Mouse (Mus musculus): ENCODE data around the gene Gm13276. TPM values are rescaled to one million over a fixed set of nuclear protein-coding genes. Genes with fewer than 3 reads are reported as not detected.
"Not testable (repeated sequence)": the region's sequence is repeated elsewhere in the genome, so short reads cannot be mapped to it uniquely, and the experiment has no call there.

Gene Gm13276
- total RNA-seq, 2 experiments from 2014 or later, result not detected

GRCm38 (mm10) chr4:88805761-88806160 is 20.3 kb downstream of the Gm13276 start:
- H3K4me3 ChIP-seq, result 0 out of 2 replicates have a peak overlapping the region, but pooled peaks have one; percentile 46
- intact Hi-C loops (cut with DNase I); H3K27ac ChIP-seq: not testable (repeated sequence)
- DNase-seq, result peak; percentile 60
- TF ChIP-seq CTCF (IDR thresholded peaks at IDR 0.05), result peak; percentile 30

- no peak within 1 kb of the TSS for H3K27ac ChIP-seq
- intact Hi-C loops (cut with DNase I), result no loop called here
- DNase-seq, result no peak
These were observed 30.4 kb downstream of the Gm13276 start, which contains the start of gene Ifna7 for GRCm38 (mm10) chr4:88815928-88816327. Gene Ifna7, plus strand, starts transcription at chr4:88816228.

GRCm38 (mm10) chr4:88819659-88820058 is 34.1 kb downstream of the Gm13276 start, which contains the start of gene Ifna11:
Gene Ifna11, plus strand, starts transcription at chr4:88819959.
- no peak for DNase-seq
- Histone ChIP-seq H3K4me3 (no peak within 1 kb of the TSS), H3K27ac (no peak within 1 kb of the TSS)
- no peak for TF ChIP-seq CTCF (IDR thresholded peaks at IDR 0.05)
- intact Hi-C loops (cut with DNase I), result no loop called here

More at GRCm38 (mm10) chr4:88815928-88816327, 30.4 kb downstream of the Gm13276 start, which contains the start of gene Ifna7:
- H3K4me3 ChIP-seq, result no peak within 1 kb of the TSS
- TF ChIP-seq CTCF (IDR thresholded peaks at IDR 0.05), result no peak

- peak; percentile 49 for TF ChIP-seq CTCF (IDR thresholded peaks at IDR 0.05)
- no peak overlapping the region for H3K4me3 ChIP-seq
- no peak overlapping the region for H3K27ac ChIP-seq
- intact Hi-C loops (cut with DNase I), result no loop called here
- no peak for DNase-seq
These were observed 37.5 kb downstream of the Gm13276 start for GRCm38 (mm10) chr4:88822995-88823394.

GRCm38 (mm10) chr4:88827116-88827515 is 41.6 kb downstream of the Gm13276 start, which contains the start of gene Ifna6:
Gene Ifna6, plus strand, starts transcription at chr4:88827416.
- intact Hi-C loops (cut with DNase I), result loop anchor here (5.0 kb wide), 1 partner anchor 255 kb away; the partner anchor contains the start of gene Ifna14
- DNase-seq, H3K4me3 ChIP-seq, H3K27ac ChIP-seq: not testable (repeated sequence)

GRCm38 (mm10) chr4:88830523-88830922 is 45.0 kb downstream of the Gm13276 start:
- no peak for DNase-seq

GRCm38 (mm10) chr4:88835225-88835624 is 49.7 kb downstream of the Gm13276 start, which contains the start of gene Ifna5:
Gene Ifna5, plus strand, starts transcription at chr4:88835525.
- H3K27ac ChIP-seq; intact Hi-C loops (cut with DNase I); H3K4me3 ChIP-seq; DNase-seq: not testable (repeated sequence)

More at GRCm38 (mm10) chr4:88830523-88830922, 45.0 kb downstream of the Gm13276 start:
- peak; percentile 57 for TF ChIP-seq CTCF (IDR thresholded peaks at IDR 0.05)
- Histone ChIP-seq H3K4me3 (no peak overlapping the region), H3K27ac (no peak overlapping the region)
- intact Hi-C loops (cut with DNase I), result no loop called here

Other genes with a start within 250 kb of the Gm13276 start
- gene Ifna15, start 227.5 kb upstream of the Gm13276 start, total RNA-seq (2021), result not detected
- not detected for gene Ifna14, start 213.9 kb upstream of the Gm13276 start, total RNA-seq (2021)
- not detected for gene Ifna9, start 193.3 kb upstream of the Gm13276 start, total RNA-seq (2021)
- gene Ifna12, start 182.3 kb upstream of the Gm13276 start, total RNA-seq (2021), result not detected
- gene C87499, start 151.3 kb upstream of the Gm13276 start, total RNA-seq (2021), result not detected
- not detected for gene Ifna13, start 141.2 kb upstream of the Gm13276 start, total RNA-seq (2021)
- gene Ifna16, start 108.8 kb upstream of the Gm13276 start, total RNA-seq (2021), result not detected
- not detected for gene Ifna2, start 101.8 kb upstream of the Gm13276 start, total RNA-seq (2021)
- not detected for gene Ifnab, start 94.3 kb upstream of the Gm13276 start, total RNA-seq (2021)
- gene Gm26566, start 63.9 kb upstream of the Gm13276 start, total RNA-seq (2021), result under 1 TPM; 0.22 to 0.48 TPM
- 10 to 100 TPM; 51.6 to 58.9 TPM for gene Klhl9, start 63.2 kb upstream of the Gm13276 start, total RNA-seq (2021)
- gene Gm13271, start 30.8 kb upstream of the Gm13276 start, total RNA-seq (2021), result not detected
- not detected for gene Gm13283, start 25.6 kb upstream of the Gm13276 start, total RNA-seq (2021)
- not detected for gene Gm13290, start 11.9 kb upstream of the Gm13276 start, total RNA-seq (2021)
- not detected for gene Gm13289, start 8.8 kb upstream of the Gm13276 start, total RNA-seq (2021)
- gene Gm13272, start 5.9 kb upstream of the Gm13276 start, total RNA-seq (2021), result not detected
- not detected for gene Ifnz, start 3.6 kb upstream of the Gm13276 start, total RNA-seq (2021)
- not detected for gene Gm13277, start 2.9 kb downstream of the Gm13276 start, total RNA-seq (2021)
- not detected for gene Gm13278, start 5.8 kb downstream of the Gm13276 start, total RNA-seq (2021)
- gene Gm13275, start 8.8 kb downstream of the Gm13276 start, total RNA-seq (2021), result not detected
- gene Gm13279, start 11.7 kb downstream of the Gm13276 start, total RNA-seq (2021), result not detected
- gene Gm13285, start 14.0 kb downstream of the Gm13276 start, total RNA-seq (2021), result not detected
- not detected for gene Gm13287, start 17.5 kb downstream of the Gm13276 start, total RNA-seq (2021)
- not detected for gene Gm13288, start 19.8 kb downstream of the Gm13276 start, total RNA-seq (2021)
- not detected for gene Ifna7, start 30.5 kb downstream of the Gm13276 start, total RNA-seq (2021)
- not detected for gene Ifna11, start 34.2 kb downstream of the Gm13276 start, total RNA-seq (2021)
- gene Ifna6, start 41.7 kb downstream of the Gm13276 start, total RNA-seq (2021), result not detected
- not detected for gene Ifna5, start 49.8 kb downstream of the Gm13276 start, total RNA-seq (2021)
- gene Ifna4, start 56.2 kb downstream of the Gm13276 start, total RNA-seq (2021), result not detected
- gene Ifna1, start 64.4 kb downstream of the Gm13276 start, total RNA-seq (2021), result not detected
- gene Ifne, start 94.5 kb downstream of the Gm13276 start, total RNA-seq (2021), result not detected

Measured in gastrocnemius, adult 2 months (tissue).